Mouse (Mus musculus): ENCODE results near the gene Rpl13a. TPM values are rescaled to one million over a fixed set of nuclear protein-coding genes. Genes with fewer than 3 reads are reported as not detected.
"Not testable (repeated sequence)": the region's sequence is repeated elsewhere in the genome, so short reads cannot be mapped to it uniquely, and the experiment has no call there.

Rpl13a gene
- polyA plus RNA-seq, 1 experiment from 2014 or later, result 1,418 TPM

GRCm38 (mm10) chr7:45131850-45132249 lies 3.3 kb upstream of the Rpl13a start:
- Histone ChIP-seq H3K9me3 (replicated peaks; ENCODE audit: control insufficient read depth, low read length) (no peaks in the 10 kb centered on the region), H3K27ac (replicated peaks; ENCODE audit: low read depth, low read length) (no peak overlapping the region), H3K4me2 (ENCODE audit: low read depth, low read length) (no peak overlapping the region), H3K9ac (replicated peaks; ENCODE audit: low read length) (peak overlapping the region; percentile 13; the same call in 1 of the 2 replicates), H3K4me1 (ENCODE audit: control insufficient read depth, insufficient read depth, low read length) (no peaks in the 10 kb centered on the region; the same call in 1 of the 2 replicates), H3K4me3 (ENCODE audit: low read depth, low read length) (no peak overlapping the region), H3K36me3 (replicated peaks; ENCODE audit: control insufficient read depth, insufficient read depth, low read depth, low read length) (no peaks in the 10 kb centered on the region; the same call in none of the 2 replicates), H3K27me3 (ENCODE audit: control insufficient read depth, insufficient read depth, low read length) (no peaks in the 10 kb centered on the region)
- WGBS, result 75% methylated on average over 11 of the region's 11 CpGs
- ATAC-seq (replicated peaks; ENCODE audit: insufficient number of reproducible peaks, low FRiP score, low TSS enrichment, low read depth) (no peak), DNase-seq (ENCODE audit: low spot score) (no peak)

- Histone ChIP-seq H3K4me2 (ENCODE audit: low read depth, low read length) (peak overlapping the region; percentile 64; the same call in 1 of the 2 replicates), H3K9me3 (replicated peaks; ENCODE audit: control insufficient read depth, low read length) (no peaks in the 10 kb centered on the region), H3K4me3 (ENCODE audit: low read depth, low read length) (no peak overlapping the region; the same call in 1 of the 2 replicates), H3K27ac (replicated peaks; ENCODE audit: low read depth, low read length) (no peak overlapping the region), H3K9ac (replicated peaks; ENCODE audit: low read length) (peak overlapping the region; percentile 37; the same call in 1 of the 2 replicates), H3K27me3 (ENCODE audit: control insufficient read depth, insufficient read depth, low read length) (no peaks in the 10 kb centered on the region), H3K4me1 (ENCODE audit: control insufficient read depth, insufficient read depth, low read length) (no peaks in the 10 kb centered on the region; the same call in 1 of the 2 replicates), H3K36me3 (replicated peaks; ENCODE audit: control insufficient read depth, insufficient read depth, low read depth, low read length) (peaks cover 5% of the 10 kb centered on the region)
- ATAC-seq (replicated peaks; ENCODE audit: insufficient number of reproducible peaks, low FRiP score, low TSS enrichment, low read depth), result no peak
- WGBS, result 50% methylated on average over 15 of the region's 15 CpGs
- DNase-seq (ENCODE audit: low spot score), result no peak
These were observed 1.4 kb upstream of the Rpl13a start for GRCm38 (mm10) chr7:45129776-45130512.

GRCm38 (mm10) chr7:45129318-45129717 lies 757 bp upstream of the Rpl13a start:
- H3K36me3 ChIP-seq (replicated peaks; ENCODE audit: control insufficient read depth, insufficient read depth, low read depth, low read length), result peaks cover 5% of the 10 kb centered on the region

GRCm38 (mm10) chr7:45127700-45128224 lies 799 bp downstream of the Rpl13a start:
- Histone ChIP-seq H3K27me3 (ENCODE audit: control insufficient read depth, insufficient read depth, low read length) (no peaks in the 10 kb centered on the region), H3K27ac (replicated peaks; ENCODE audit: low read depth, low read length) (peak overlapping the region; percentile 91), H3K4me3 (ENCODE audit: low read depth, low read length) (peak overlapping the region; percentile 96), H3K36me3 (replicated peaks; ENCODE audit: control insufficient read depth, insufficient read depth, low read depth, low read length) (peaks cover 7% of the 10 kb centered on the region), H3K4me1 (ENCODE audit: control insufficient read depth, insufficient read depth, low read length) (no peaks in the 10 kb centered on the region; the same call in 1 of the 2 replicates), H3K9ac (replicated peaks; ENCODE audit: low read length) (peak overlapping the region; percentile 100), H3K4me2 (ENCODE audit: low read depth, low read length) (peak overlapping the region; percentile 88), H3K9me3 (replicated peaks; ENCODE audit: control insufficient read depth, low read length) (no peaks in the 10 kb centered on the region)
- no peak for DNase-seq (ENCODE audit: low spot score)
- ATAC-seq (replicated peaks; ENCODE audit: insufficient number of reproducible peaks, low FRiP score, low TSS enrichment, low read depth), result no peak
- WGBS, result 1% methylated on average over 6 of the region's 6 CpGs

More at GRCm38 (mm10) chr7:45129318-45129717, 757 bp upstream of the Rpl13a start:
- Histone ChIP-seq H3K4me1 (ENCODE audit: control insufficient read depth, insufficient read depth, low read length) (no peaks in the 10 kb centered on the region; the same call in 1 of the 2 replicates), H3K4me3 (ENCODE audit: low read depth, low read length) (peak overlapping the region; percentile 52), H3K27ac (replicated peaks; ENCODE audit: low read depth, low read length) (peak overlapping the region; percentile 90), H3K9ac (replicated peaks; ENCODE audit: low read length) (peak overlapping the region; percentile 79), H3K27me3 (ENCODE audit: control insufficient read depth, insufficient read depth, low read length) (no peaks in the 10 kb centered on the region), H3K9me3 (replicated peaks; ENCODE audit: control insufficient read depth, low read length) (no peaks in the 10 kb centered on the region), H3K4me2 (ENCODE audit: low read depth, low read length) (peak overlapping the region; percentile 64)
- DNase-seq (ENCODE audit: low spot score), result peak; percentile 70
- no peak; the same call in 1 of the 2 replicates for ATAC-seq (replicated peaks; ENCODE audit: insufficient number of reproducible peaks, low FRiP score, low TSS enrichment, low read depth)
- WGBS, result under 1% methylated on average over 17 of the region's 17 CpGs

GRCm38 (mm10) chr7:45126844-45127699 lies 1.5 kb downstream of the Rpl13a start:
- no peaks in the 10 kb centered on the region for H3K27me3 ChIP-seq (ENCODE audit: control insufficient read depth, insufficient read depth, low read length)
- no peak for ATAC-seq (replicated peaks; ENCODE audit: insufficient number of reproducible peaks, low FRiP score, low TSS enrichment, low read depth)
- peak overlapping the region; percentile 100 for H3K9ac ChIP-seq (replicated peaks; ENCODE audit: low read length)
- WGBS, result 40% methylated on average over 21 of the region's 21 CpGs
- no peaks in the 10 kb centered on the region for H3K9me3 ChIP-seq (replicated peaks; ENCODE audit: control insufficient read depth, low read length)
- peaks cover 12% of the 10 kb centered on the region for H3K36me3 ChIP-seq (replicated peaks; ENCODE audit: control insufficient read depth, insufficient read depth, low read depth, low read length)
- peak overlapping the region; percentile 88 for H3K4me2 ChIP-seq (ENCODE audit: low read depth, low read length)
- peak overlapping the region; percentile 91 for H3K27ac ChIP-seq (replicated peaks; ENCODE audit: low read depth, low read length)
- H3K4me3 ChIP-seq (ENCODE audit: low read depth, low read length), result peak overlapping the region; percentile 96
- peak; percentile 35 for DNase-seq (ENCODE audit: low spot score)
- peaks cover under 1% of the 10 kb centered on the region for H3K4me1 ChIP-seq (ENCODE audit: control insufficient read depth, insufficient read depth, low read length)

GRCm38 (mm10) chr7:45126147-45126843 lies 2.3 kb downstream of the Rpl13a start:
- WGBS, result 74% methylated on average over 17 of the region's 17 CpGs
- H3K9me3 ChIP-seq (replicated peaks; ENCODE audit: control insufficient read depth, low read length), result no peaks in the 10 kb centered on the region
- peak overlapping the region; percentile 91; the same call in 1 of the 2 replicates for H3K27ac ChIP-seq (replicated peaks; ENCODE audit: low read depth, low read length)
- H3K27me3 ChIP-seq (ENCODE audit: control insufficient read depth, insufficient read depth, low read length), result no peaks in the 10 kb centered on the region
- H3K36me3 ChIP-seq (replicated peaks; ENCODE audit: control insufficient read depth, insufficient read depth, low read depth, low read length), result peaks cover 18% of the 10 kb centered on the region
- peak overlapping the region; percentile 100 for H3K9ac ChIP-seq (replicated peaks; ENCODE audit: low read length)
- peaks cover 3% of the 10 kb centered on the region for H3K4me1 ChIP-seq (ENCODE audit: control insufficient read depth, insufficient read depth, low read length)
- no peak for ATAC-seq (replicated peaks; ENCODE audit: insufficient number of reproducible peaks, low FRiP score, low TSS enrichment, low read depth)
- peak overlapping the region; percentile 88 for H3K4me2 ChIP-seq (ENCODE audit: low read depth, low read length)
- DNase-seq (ENCODE audit: low spot score), result no peak
- H3K4me3 ChIP-seq (ENCODE audit: low read depth, low read length), result peak overlapping the region; percentile 96; the same call in 1 of the 2 replicates

GRCm38 (mm10) chr7:45125649-45126048 lies 2.9 kb downstream of the Rpl13a start:
- not testable (repeated sequence) for H3K4me1 ChIP-seq (ENCODE audit: control insufficient read depth, insufficient read depth, low read length); H3K9ac ChIP-seq (replicated peaks; ENCODE audit: low read length); ATAC-seq (replicated peaks; ENCODE audit: insufficient number of reproducible peaks, low FRiP score, low TSS enrichment, low read depth); H3K27me3 ChIP-seq (ENCODE audit: control insufficient read depth, insufficient read depth, low read length); H3K9me3 ChIP-seq (replicated peaks; ENCODE audit: control insufficient read depth, low read length); H3K4me3 ChIP-seq (ENCODE audit: low read depth, low read length); H3K27ac ChIP-seq (replicated peaks; ENCODE audit: low read depth, low read length); H3K4me2 ChIP-seq (ENCODE audit: low read depth, low read length); DNase-seq (ENCODE audit: low spot score)
- 64% methylated on average over 5 of the region's 5 CpGs for WGBS
- H3K36me3 ChIP-seq (replicated peaks; ENCODE audit: control insufficient read depth, insufficient read depth, low read depth, low read length), result peaks cover 24% of the 10 kb centered on the region

Data from embryonic facial prominence, embryonic 11.5 days (tissue).